Mouse (Mus musculus) G1E (cell line): ENCODE measurements at regions not wholly inside any gene's neighbourhood (a gene's known extent, or its start where the extent isn't known, plus 50 kb on each side); places are given as distances from the start of the nearest gene placed in this dataset.
"Not testable (repeated sequence)": the region's sequence is repeated elsewhere in the genome, so short reads cannot be mapped to it uniquely, and the experiment has no call there.

ENCODE experiments used
- ATAC-seq: 2 replicates; pipeline ENCODE4 v1.8.0; 2016; ENCODE audit warnings: mild to moderate bottlenecking; ENCODE audit not compliant: insufficient number of reproducible peaks, poor library complexity, low FRiP score, severe bottlenecking; ENCODE audit errors: extremely low read depth
- DNase-seq: peaks from one replicate; pipeline ENCODE4 v3.0.0; 2012; ENCODE audit warnings: low spot score
- H3K27me3 ChIP-seq: 2 replicates; pipeline ENCODE4 v1.6.1; 2012; ENCODE audit warnings: mild to moderate bottlenecking, low read length, inconsistent platforms; ENCODE audit not compliant: insufficient read depth
- H3K36me3 ChIP-seq: replicated peaks from 2 replicates; pipeline ENCODE3; 2012; ENCODE audit warnings: mild to moderate bottlenecking, inconsistent platforms
- H3K4me1 ChIP-seq: 2 replicates; pipeline ENCODE4 v1.6.1; 2012; ENCODE audit warnings: low read depth, low read length, inconsistent platforms, mixed read lengths; ENCODE audit not compliant: insufficient read depth
- H3K4me3 ChIP-seq: 2 replicates; pipeline ENCODE4 v1.5.1; 2012; ENCODE audit warnings: low read depth, mild to moderate bottlenecking, inconsistent platforms, low read length, moderate library complexity, mixed read lengths
- H3K9me3 ChIP-seq: replicated peaks from 2 replicates; pipeline ENCODE4 v1.6.1; 2012; ENCODE audit warnings: inconsistent platforms
- CTCF ChIP-seq: IDR thresholded peaks from 2 replicates; pipeline ENCODE4 v1.5.1; 2012; ENCODE audit warnings: low read depth, low read length, inconsistent platforms, mixed read lengths
- GATA1 ChIP-seq: IDR thresholded peaks from 2 replicates; pipeline ENCODE4 v1.6.1; 2012; ENCODE audit warnings: borderline replicate concordance, low read length, inconsistent platforms, mixed read lengths
- GATA2 ChIP-seq: IDR thresholded peaks from 2 replicates; pipeline ENCODE4 v1.6.1; 2012; ENCODE audit warnings: low read depth, low read length, inconsistent platforms, borderline replicate concordance
- POLR2AphosphoS5 ChIP-seq: IDR thresholded peaks from 2 replicates; pipeline ENCODE4 v1.6.1; 2012; ENCODE audit warnings: low read depth, low read length, inconsistent platforms; ENCODE audit not compliant: insufficient replicate concordance
- TAL1 ChIP-seq: conservative IDR thresholded peaks from 2 replicates; pipeline ENCODE4 v1.6.1; 2012; ENCODE audit warnings: low read depth, low read length, inconsistent platforms, mixed read lengths

DNA sequence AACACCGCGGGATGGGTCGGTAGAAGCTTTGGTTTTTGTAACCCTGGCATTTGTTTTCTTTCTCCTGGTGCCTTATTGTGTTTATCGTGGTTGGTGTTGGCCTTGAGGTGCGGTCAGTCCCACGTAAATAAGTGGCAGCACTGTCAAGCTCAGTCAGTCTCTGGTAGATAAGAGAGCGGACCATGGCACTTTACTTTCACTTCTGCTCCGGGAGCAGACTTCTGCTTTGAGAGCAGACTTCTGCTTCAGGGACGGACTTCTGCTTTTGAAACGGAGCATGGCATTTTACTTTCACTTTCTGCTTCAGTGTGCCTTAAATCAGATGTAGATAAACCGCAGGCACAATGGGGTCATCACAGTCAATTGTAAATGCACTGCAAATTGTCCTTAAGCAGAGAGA, 54.3 kb upstream of the Ccdc66 start:
- H3K4me3 ChIP-seq, result peak overlapping the region; percentile 3; the same call in 1 of the 2 replicates
- not testable (repeated sequence) for H3K9me3 ChIP-seq, H3K4me1 ChIP-seq, ATAC-seq, H3K27me3 ChIP-seq, DNase-seq, H3K36me3 ChIP-seq

DNA sequence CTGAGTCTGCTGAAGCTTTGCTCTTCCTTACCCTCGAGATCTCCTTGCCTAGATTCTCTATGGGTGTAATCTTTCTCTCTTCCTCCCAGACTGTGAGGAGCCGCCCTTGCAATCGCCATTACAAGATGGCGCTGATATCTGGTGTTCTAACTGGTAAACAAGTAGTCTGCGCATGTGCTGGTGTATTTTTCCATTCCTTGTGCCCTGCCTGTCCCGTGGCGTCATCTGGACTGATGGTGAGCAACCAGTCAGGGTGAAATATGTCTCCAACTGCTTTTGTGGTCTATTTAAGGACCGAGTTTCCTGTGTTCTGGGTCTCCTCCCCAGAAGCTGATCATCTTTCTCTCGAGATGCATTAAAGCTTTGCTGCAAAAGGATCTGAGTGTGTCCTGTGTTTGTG, 53.7 kb upstream of the Ccdc66 start:
- H3K4me3 ChIP-seq, H3K27me3 ChIP-seq, H3K36me3 ChIP-seq, H3K9me3 ChIP-seq, H3K4me1 ChIP-seq, DNase-seq, ATAC-seq: not testable (repeated sequence)

DNA sequence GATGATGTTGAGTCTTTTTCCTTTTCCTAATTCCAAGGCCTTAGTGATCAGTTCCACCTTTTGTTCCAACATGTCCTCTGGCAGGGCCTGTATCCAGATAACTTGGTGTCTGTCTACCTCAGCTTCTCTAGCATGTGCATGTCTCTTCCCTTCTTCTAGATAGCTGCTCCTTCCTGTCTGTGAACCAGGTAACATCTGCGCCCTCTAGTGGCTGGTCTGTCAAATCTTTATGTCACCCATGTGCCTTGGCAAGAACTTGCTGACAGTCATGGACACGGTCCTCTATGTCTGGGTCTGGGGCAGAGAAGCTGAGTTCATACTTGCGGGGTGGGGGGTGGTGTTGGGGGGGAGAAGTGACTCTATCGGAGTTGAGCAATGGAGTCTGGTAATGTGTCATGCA, 52.2 kb upstream of the Ccdc66 start:
- TF ChIP-seq CTCF, result peak; percentile 51
- no peak for TF ChIP-seq TAL1
- H3K27me3 ChIP-seq, result no peaks in the 10 kb centered on the region
- peak; percentile 8 for DNase-seq
- H3K36me3 ChIP-seq, result no peaks in the 10 kb centered on the region
- H3K9me3 ChIP-seq, result peaks cover 6% of the 10 kb centered on the region
- 0 out of 2 replicates have a peak, but pooled peaks have one; percentile 4 for ATAC-seq
- H3K4me1 ChIP-seq, result 0 out of 2 replicates have a peak, but pooled peaks cover 5% of the 10 kb centered on the region
- no peak overlapping the region for H3K4me3 ChIP-seq

DNA sequence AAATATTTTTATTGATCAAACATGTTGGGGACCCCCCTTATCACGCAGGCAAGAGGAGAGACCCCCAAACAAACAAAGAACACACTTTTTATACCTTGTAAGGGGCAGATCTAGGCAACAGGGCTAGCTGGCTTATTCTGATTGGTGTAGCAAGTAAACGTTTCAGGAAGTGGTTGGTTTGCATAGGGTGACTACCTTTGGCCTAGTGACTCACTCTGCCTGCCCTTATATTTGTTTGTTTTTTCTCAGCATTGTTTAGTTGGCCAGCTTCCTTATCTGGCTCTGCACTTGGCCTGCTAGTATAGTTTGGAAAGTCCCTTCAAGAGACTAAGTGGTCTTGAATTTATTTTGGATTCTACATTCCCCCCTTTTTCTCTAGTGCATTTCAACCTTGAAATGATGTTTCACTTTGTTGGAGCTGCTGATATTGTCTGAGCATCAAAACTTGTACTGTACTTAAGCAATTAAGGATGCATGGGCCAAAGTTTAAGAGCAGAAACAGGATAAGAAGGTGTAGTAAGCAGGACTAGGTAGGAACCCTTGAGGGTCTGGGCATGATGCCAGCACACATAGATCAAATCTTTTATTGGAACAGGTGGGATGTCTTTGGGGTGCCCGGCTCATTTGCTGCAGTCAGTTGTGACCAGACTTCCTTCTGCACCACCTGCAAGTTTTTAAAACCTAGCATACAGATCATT, 50.7 kb upstream of the Ccdc66 start:
- H3K27me3 ChIP-seq, result no peaks in the 10 kb centered on the region
- peaks cover 6% of the 10 kb centered on the region for H3K9me3 ChIP-seq
- no peak for ATAC-seq
- no peak for DNase-seq
- TF ChIP-seq CTCF (no peak), TAL1 (no peak), GATA1 (no peak), POLR2AphosphoS5 (no peak), GATA2 (no peak)
- H3K4me3 ChIP-seq, result no peak overlapping the region
- H3K36me3 ChIP-seq, result no peaks in the 10 kb centered on the region
- 0 out of 2 replicates have a peak, but pooled peaks cover 5% of the 10 kb centered on the region for H3K4me1 ChIP-seq
